Mouse (Mus musculus): ENCODE measurements around the gene Pdzrn3. TPM values are rescaled to one million over a fixed set of nuclear protein-coding genes. Genes with fewer than 3 reads are reported as not detected.

Pdzrn3 gene
- total RNA-seq, 2 experiments from 2014 or later, result not detected

- ATAC-seq (replicated peaks; ENCODE audit: poor library complexity, severe bottlenecking), result no peak
Measured at GRCm38 (mm10) chr6:101374186-101374585, 3.5 kb downstream of the Pdzrn3 start.

- ATAC-seq (replicated peaks; ENCODE audit: poor library complexity, severe bottlenecking), result no peak
Measured at GRCm38 (mm10) chr6:101372982-101373381, 4.7 kb downstream of the Pdzrn3 start.

- peak; percentile 72 for ATAC-seq (replicated peaks; ENCODE audit: poor library complexity, severe bottlenecking)
Measured at GRCm38 (mm10) chr6:101366809-101367602, 10.7 kb downstream of the Pdzrn3 start.

- ATAC-seq (replicated peaks; ENCODE audit: poor library complexity, severe bottlenecking), result no peak
Measured at GRCm38 (mm10) chr6:101365795-101366194, 11.9 kb downstream of the Pdzrn3 start.

GRCm38 (mm10) chr6:101363904-101364303 is 13.8 kb downstream of the Pdzrn3 start:
- no peak for ATAC-seq (replicated peaks; ENCODE audit: poor library complexity, severe bottlenecking)

GRCm38 (mm10) chr6:101362728-101363127 is 15.0 kb downstream of the Pdzrn3 start:
- ATAC-seq (replicated peaks; ENCODE audit: poor library complexity, severe bottlenecking), result no peak

GRCm38 (mm10) chr6:101362268-101362667 is 15.4 kb downstream of the Pdzrn3 start:
- ATAC-seq (replicated peaks; ENCODE audit: poor library complexity, severe bottlenecking), result no peak

- no peak for ATAC-seq (replicated peaks; ENCODE audit: poor library complexity, severe bottlenecking)
Measured at GRCm38 (mm10) chr6:101360211-101360737, 17.4 kb downstream of the Pdzrn3 start.

- ATAC-seq (replicated peaks; ENCODE audit: poor library complexity, severe bottlenecking), result no peak
Measured at GRCm38 (mm10) chr6:101359646-101360045, 18.1 kb downstream of the Pdzrn3 start.

GRCm38 (mm10) chr6:101354887-101355286 is 22.8 kb downstream of the Pdzrn3 start:
- ATAC-seq (replicated peaks; ENCODE audit: poor library complexity, severe bottlenecking), result no peak

- no peak for ATAC-seq (replicated peaks; ENCODE audit: poor library complexity, severe bottlenecking)
Measured at GRCm38 (mm10) chr6:101354230-101354881, 23.3 kb downstream of the Pdzrn3 start.

- ATAC-seq (replicated peaks; ENCODE audit: poor library complexity, severe bottlenecking), result no peak
Measured at GRCm38 (mm10) chr6:101353701-101354100, 24.0 kb downstream of the Pdzrn3 start.

- no peak for ATAC-seq (replicated peaks; ENCODE audit: poor library complexity, severe bottlenecking)
Measured at GRCm38 (mm10) chr6:101352626-101353025, 25.1 kb downstream of the Pdzrn3 start.

GRCm38 (mm10) chr6:101351100-101351499 is 26.6 kb downstream of the Pdzrn3 start:
- no peak for ATAC-seq (replicated peaks; ENCODE audit: poor library complexity, severe bottlenecking)

GRCm38 (mm10) chr6:101350414-101350973 is 27.2 kb downstream of the Pdzrn3 start:
- no peak for ATAC-seq (replicated peaks; ENCODE audit: poor library complexity, severe bottlenecking)

GRCm38 (mm10) chr6:101348496-101348895 is 29.2 kb downstream of the Pdzrn3 start:
- no peak for ATAC-seq (replicated peaks; ENCODE audit: poor library complexity, severe bottlenecking)

- ATAC-seq (replicated peaks; ENCODE audit: poor library complexity, severe bottlenecking), result no peak
Measured at GRCm38 (mm10) chr6:101340051-101340450, 37.6 kb downstream of the Pdzrn3 start.

- ATAC-seq (replicated peaks; ENCODE audit: poor library complexity, severe bottlenecking), result no peak
Measured at GRCm38 (mm10) chr6:101337842-101338528, 39.7 kb downstream of the Pdzrn3 start.

GRCm38 (mm10) chr6:101336660-101337059 is 41.0 kb downstream of the Pdzrn3 start:
- no peak for ATAC-seq (replicated peaks; ENCODE audit: poor library complexity, severe bottlenecking)

- no peak for ATAC-seq (replicated peaks; ENCODE audit: poor library complexity, severe bottlenecking)
Measured at GRCm38 (mm10) chr6:101335744-101336143, 42.0 kb downstream of the Pdzrn3 start.

GRCm38 (mm10) chr6:101334495-101334894 is 43.2 kb downstream of the Pdzrn3 start:
- no peak for ATAC-seq (replicated peaks; ENCODE audit: poor library complexity, severe bottlenecking)
